In genomic region chr2:156482299-156482698, GRCm38 (mm10) we compare ENCODE assay signal across 9 mouse cellular contexts.
DNase-seq lines count a peak whose midpoint lies in the region; ATAC-seq and TF ChIP-seq lines count a peak whose summit lies in the region.
"Had no signal": no experiment of that assay in that cellular context is flagged by ENCODE, and none has a peak within 500 bp of the region (broad histone marks: within the 10 kb centered on the region; RNA-seq: fewer than 3 reads in every experiment).

No protein-coding gene starts in this region.

- no peaks in the 10 kb centered on the region for H3K9me3 ChIP-seq in kidney, embryonic 15.5 days (replicated peaks)
- H3K9me3 ChIP-seq in ES-E14 (ENCODE audit: control insufficient read depth, insufficient read depth, low read depth, low read length): no peaks in the 10 kb centered on the region

- no peaks in the 10 kb centered on the region for H3K27me3 ChIP-seq in kidney, embryonic 15.5 days
- H3K27me3 ChIP-seq: embryonic facial prominence, embryonic 12.5 days had no signal

- DNase-seq in kidney, adult 18-20 months: peak; percentile 66
- peak; percentile 55 for DNase-seq in ES-E14 (ENCODE audit: low read depth, low spot score)
- peak; percentile 42 for DNase-seq in brain, embryonic 14.5 days (ENCODE audit: low read depth)
- DNase-seq in lung, adult 2 months: peak; percentile 69
- peak; percentile 66 for DNase-seq in right cerebral cortex, postnatal 4 days
- no peak for DNase-seq in gastrocnemius, postnatal 25 days

- TF ChIP-seq CTCF in brain, embryonic 14.5 days (IDR thresholded peaks at IDR 0.05; ENCODE audit: borderline replicate concordance, extremely low read depth, insufficient read depth, insufficient read length): peak; percentile 70
- peak; percentile 72 for TF ChIP-seq CTCF in lung, adult 2 months (IDR thresholded peaks at IDR 0.05; ENCODE audit: insufficient read depth, low read length)

- peaks cover 7% of the 10 kb centered on the region; the same call in 1 of the 2 replicates for H3K4me1 ChIP-seq in kidney, embryonic 15.5 days
- H3K4me1 ChIP-seq in ES-E14 (ENCODE audit: control insufficient read depth in 2 of 2, insufficient read depth in 2 of 2, low read length in 2 of 2, poor library complexity in 1 of 2): peaks cover 6 to 9% of the 10 kb centered on the region in 2 experiments; a peak in 3 of 4 replicates
- no peaks in the 10 kb centered on the region for H3K4me1 ChIP-seq in lung, adult 2 months (ENCODE audit: control insufficient read depth, insufficient read depth, low read length)

- H3K27ac ChIP-seq in kidney, embryonic 15.5 days: no peak overlapping the region
- H3K27ac ChIP-seq in ES-E14 (ENCODE audit: insufficient read depth, low read depth, low read length, poor library complexity, severe bottlenecking): no peak overlapping the region
- H3K27ac ChIP-seq: embryonic facial prominence, embryonic 12.5 days had no signal

- no peak overlapping the region for H3K4me3 ChIP-seq in kidney, embryonic 15.5 days (replicated peaks)
- no peak overlapping the region for H3K4me3 ChIP-seq in ES-E14 (ENCODE audit: insufficient read depth in 1 of 2, low read depth in 1 of 2, low read length in 2 of 2, poor library complexity in 1 of 2, severe bottlenecking in 1 of 2)
- no peak overlapping the region for H3K4me3 ChIP-seq in lung, adult 2 months (replicated peaks; ENCODE audit: extremely low read depth, low read depth, low read length)
- H3K4me3 ChIP-seq: embryonic facial prominence, embryonic 12.5 days had no signal

- no peak overlapping the region for H3K9ac ChIP-seq in kidney, embryonic 15.5 days
- no peak overlapping the region for H3K9ac ChIP-seq in ES-E14 (ENCODE audit: insufficient read depth, low read depth, low read length, poor library complexity, severe bottlenecking)
- H3K9ac ChIP-seq: embryonic facial prominence, embryonic 12.5 days had no signal

- ATAC-seq in kidney, embryonic 15.5 days (replicated peaks; ENCODE audit: low FRiP score): no peak
- ATAC-seq in granulocyte monocyte progenitor cell, adult 5-6 weeks (replicated peaks; ENCODE audit: poor library complexity, severe bottlenecking): peak; percentile 75

- H3K36me3 ChIP-seq in kidney, embryonic 15.5 days: no peaks in the 10 kb centered on the region
- H3K36me3 ChIP-seq in ES-E14 (ENCODE audit: control insufficient read depth, insufficient read depth, low read length, poor library complexity, severe bottlenecking): no peaks in the 10 kb centered on the region

- no peak overlapping the region for H3K4me2 ChIP-seq in kidney, embryonic 15.5 days
- H3K4me2 ChIP-seq: embryonic facial prominence, embryonic 12.5 days had no signal

- in situ Hi-C loops in ES-E14 (cut with MboI; ENCODE audit: low sequenced_read_pairs in 2 of 2, unreplicated experiment in 2 of 2): no loop called here

- TF ChIP-seq POLR2A in brain, embryonic 14.5 days (IDR thresholded peaks at IDR 0.05; ENCODE audit: borderline replicate concordance, extremely low read depth, insufficient read depth, insufficient read length, poor library complexity, severe bottlenecking): no peak
- TF ChIP-seq POLR2A in lung, adult 2 months (IDR thresholded peaks at IDR 0.05; ENCODE audit: borderline replicate concordance, extremely low read depth, low read depth, low read length): no peak

- WGBS in kidney, embryonic 15.5 days: 34% methylated on average over 13 of the region's 13 CpGs
- 32% methylated on average over 13 of the region's 13 CpGs for WGBS in lung, adult 2 months

TF ChIP-seq in ES-E14, 5 proteins besides CTCF, POLR2A, EP300 and RAD21:
- TF ChIP-seq ZNF384 (IDR thresholded peaks at IDR 0.05; ENCODE audit: low read depth, low read length): no peak
- TF ChIP-seq CHD2 (IDR thresholded peaks at IDR 0.05; ENCODE audit: low read depth, low read length): no peak
- no peak for TF ChIP-seq ZC3H11A (IDR thresholded peaks at IDR 0.05; ENCODE audit: borderline replicate concordance, low read depth, low read length)
- TF ChIP-seq HCFC1 (IDR thresholded peaks at IDR 0.05; ENCODE audit: borderline replicate concordance, insufficient read depth, low read length): no peak
- TF ChIP-seq MAFK (IDR thresholded peaks at IDR 0.05; ENCODE audit: insufficient read depth, low read depth, low read length): no peak
